Mouse (Mus musculus) heart, adult 2 months (tissue): Measurements from ENCODE around the gene Gab2. TPM values are rescaled to one million over a fixed set of nuclear protein-coding genes. Genes with fewer than 3 reads are reported as not detected.

Experiments used
- DNase-seq, 2 experiments: peaks; one replicate each; pipeline ENCODE4 v3.0.0; 2021
- H3K27ac ChIP-seq: fragments of 200-600 bp; 2 replicates; pipeline ENCODE4 v1.8.1; 2022
- H3K27me3 ChIP-seq: fragments of 200-500 bp; 2 replicates; pipeline ENCODE4 v1.6.1; 2012; ENCODE audit warnings: mild to moderate bottlenecking, low read length, inconsistent platforms, mixed read lengths; ENCODE audit not compliant: control insufficient read depth, insufficient read depth
- H3K36me3 ChIP-seq: fragments of 200-500 bp; 2 replicates; pipeline ENCODE4 v1.6.1; 2012; ENCODE audit warnings: low read length, inconsistent platforms; ENCODE audit not compliant: control insufficient read depth, insufficient read depth
- H3K4me1 ChIP-seq: fragments of 200-500 bp; 2 replicates; pipeline ENCODE4 v1.6.1; 2011; ENCODE audit warnings: low read length; ENCODE audit not compliant: control insufficient read depth, insufficient read depth
- H3K4me3 ChIP-seq: fragments of 200-600 bp; 2 replicates; pipeline ENCODE4 v1.8.1; 2022
- H3K79me2 ChIP-seq: fragments of 200-500 bp; replicated peaks from 2 replicates; pipeline ENCODE4 v1.6.1; 2012; ENCODE audit warnings: mild to moderate bottlenecking, inconsistent platforms, low read length, moderate library complexity, mixed read lengths; ENCODE audit not compliant: control insufficient read depth, insufficient read depth
- H3K9ac ChIP-seq: fragments of 200-500 bp; 2 replicates; pipeline ENCODE4 v1.6.1; 2012; ENCODE audit warnings: low read depth, mild to moderate bottlenecking, control low read depth, inconsistent platforms, low read length, mixed read lengths
- CTCF ChIP-seq: fragments of 200-600 bp; IDR thresholded peaks from 2 replicates; pipeline ENCODE4 v1.8.1; 2022; ENCODE audit warnings: antibody characterized with exemption, mild to moderate bottlenecking, moderate library complexity
- EP300 ChIP-seq: fragments of 200-500 bp; IDR thresholded peaks from 2 replicates; pipeline ENCODE4 v1.6.1; 2011; ENCODE audit warnings: low read depth, low read length, control low read depth; ENCODE audit not compliant: insufficient read depth
- POLR2A ChIP-seq: fragments of 200-500 bp; IDR thresholded peaks from 2 replicates; pipeline ENCODE4 v1.6.1; 2011; ENCODE audit warnings: mild to moderate bottlenecking, low read depth, low read length, control low read depth; ENCODE audit not compliant: insufficient read depth
- WGBS: fragments of 180-500 bp; shearing (Covaris S2); methylation state at CpG from one replicate; pipeline ENCODE4 v1.1.7; 2018; 5-methylcytosine and 5-hydroxymethylcytosine counted together
- intact Hi-C: fragments of 180-260 bp; cut with DNase I; formaldehyde crosslinking; loops from one replicate; pipeline ENCODE4 v1.15.1; 2025
- polyA plus RNA-seq: library from polyadenylated mRNA; depleted of rRNA; stranded (reverse); fragments of >200 nt; gene quantifications from 2 replicates; pipeline ENCODE4 v1.2.3, GENCODE M21; 2012
- total RNA-seq, 2 experiments: library from RNA; stranded (reverse); gene quantifications; 2 replicates each; pipeline ENCODE4 v1.2.3; 2021

Gene Gab2
- total and polyA plus RNA-seq, 3 experiments = 15.9 to 17.6 (median 16.4) TPM

GRCm38 (mm10) chr7:97345229-97345871 is 264.0 kb downstream of the Gab2 start:
- Histone ChIP-seq H3K4me1 (peaks cover 9% of the 10 kb centered on the region), H3K79me2 (no peaks in the 10 kb centered on the region), H3K36me3 (no peaks in the 10 kb centered on the region), H3K27ac (peak overlapping the region; percentile 31), H3K27me3 (no peaks in the 10 kb centered on the region), H3K9ac (no peak overlapping the region), H3K4me3 (no peak overlapping the region)
- peak; percentile 70 for DNase-seq
- TF ChIP-seq POLR2A (no peak), EP300 (0 out of 2 replicates have a peak, but pooled peaks have one; percentile 24), CTCF (no peak)
- 57% methylated on average over 10 of the region's 10 CpGs for WGBS
- intact Hi-C loops = no loop called here

- H3K36me3 ChIP-seq = no peaks in the 10 kb centered on the region
- peaks cover 5% of the 10 kb centered on the region for H3K4me1 ChIP-seq
- H3K79me2 ChIP-seq = no peaks in the 10 kb centered on the region
- 66% methylated on average over 9 of the region's 9 CpGs for WGBS
- no peak overlapping the region for H3K27ac ChIP-seq
- DNase-seq = peak in 1 of 2 experiments; percentile 15
- H3K27me3 ChIP-seq = no peaks in the 10 kb centered on the region
- no peak overlapping the region for H3K9ac ChIP-seq
- no peak overlapping the region for H3K4me3 ChIP-seq
- intact Hi-C loops = no loop called here
- no peak for TF ChIP-seq CTCF
- TF ChIP-seq POLR2A = no peak
- no peak for TF ChIP-seq EP300
These were observed 264.9 kb downstream of the Gab2 start for GRCm38 (mm10) chr7:97346111-97346821.

DNA sequence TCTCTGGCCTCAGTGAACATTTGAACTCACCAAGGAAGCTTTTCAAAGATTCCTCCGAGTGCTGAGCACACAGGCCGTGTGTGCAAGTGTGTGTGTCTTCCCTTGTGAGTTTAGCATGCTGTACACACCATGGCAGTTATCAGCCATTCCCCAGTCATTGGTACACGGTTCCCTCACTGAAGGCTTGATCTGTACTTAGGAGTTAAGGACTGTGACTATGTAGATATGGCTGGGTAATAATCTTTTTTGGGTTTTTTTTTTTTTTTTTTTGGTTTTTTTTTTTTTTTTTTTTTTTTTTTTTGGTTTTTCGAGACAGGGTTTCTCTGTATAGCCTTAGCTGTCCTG is 265.4 kb downstream of the Gab2 start:
- no peaks in the 10 kb centered on the region for H3K79me2 ChIP-seq
- TF ChIP-seq EP300 (no peak), POLR2A (no peak), CTCF (no peak)
- DNase-seq = peak in 1 of 2 experiments; percentile 15
- no peaks in the 10 kb centered on the region for H3K36me3 ChIP-seq
- no peak overlapping the region for H3K27ac ChIP-seq
- intact Hi-C loops = no loop called here
- 80% methylated on average over 4 of the region's 4 CpGs for WGBS
- peaks cover 3% of the 10 kb centered on the region for H3K4me1 ChIP-seq
- no peak overlapping the region for H3K9ac ChIP-seq
- no peaks in the 10 kb centered on the region for H3K27me3 ChIP-seq
- no peak overlapping the region for H3K4me3 ChIP-seq

- WGBS = 97% methylated on average over 15 of the region's 15 CpGs
- intact Hi-C loops = no loop called here
- no peak overlapping the region for H3K27ac ChIP-seq
- H3K27me3 ChIP-seq = no peaks in the 10 kb centered on the region
- TF ChIP-seq POLR2A = no peak
- TF ChIP-seq CTCF = no peak
- TF ChIP-seq EP300 = no peak
- no peak overlapping the region for H3K4me3 ChIP-seq
- no peaks in the 10 kb centered on the region for H3K36me3 ChIP-seq
- DNase-seq = peak in 1 of 2 experiments; percentile 13
- no peaks in the 10 kb centered on the region for H3K79me2 ChIP-seq
- H3K9ac ChIP-seq = no peak overlapping the region
- peaks cover 3% of the 10 kb centered on the region for H3K4me1 ChIP-seq
These were observed 266.1 kb downstream of the Gab2 start for GRCm38 (mm10) chr7:97347464-97347863.

DNA sequence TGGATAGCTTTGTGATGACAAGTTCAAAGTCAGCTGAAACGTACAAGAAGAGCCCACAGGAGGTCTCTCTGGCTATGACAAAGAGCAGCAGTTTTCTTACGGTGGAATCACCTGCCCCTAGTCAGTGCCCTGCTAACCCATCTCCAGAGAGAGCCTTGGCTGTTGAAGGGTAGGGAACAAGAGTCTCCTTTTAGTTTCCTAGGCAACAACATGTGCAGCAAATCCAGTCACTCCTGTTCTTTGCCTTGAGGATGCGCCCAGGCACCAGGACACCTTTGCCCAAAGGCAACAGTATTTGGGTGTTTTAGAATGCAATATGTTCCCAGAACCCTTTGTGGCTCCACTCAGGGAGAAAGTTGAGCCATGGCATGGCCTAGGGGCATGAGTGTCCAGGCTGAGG is 266.9 kb downstream of the Gab2 start:
- intact Hi-C loops = no loop called here
- Histone ChIP-seq H3K79me2 (no peaks in the 10 kb centered on the region), H3K27me3 (no peaks in the 10 kb centered on the region), H3K36me3 (no peaks in the 10 kb centered on the region), H3K4me1 (peaks cover 3% of the 10 kb centered on the region), H3K9ac (no peak overlapping the region), H3K27ac (no peak overlapping the region), H3K4me3 (no peak overlapping the region)
- WGBS = 87% methylated on average over 3 of the region's 3 CpGs
- TF ChIP-seq CTCF (no peak), EP300 (no peak), POLR2A (no peak)
- peak in 1 of 2 experiments; percentile 8 for DNase-seq

GRCm38 (mm10) chr7:97348836-97349235 is 267.4 kb downstream of the Gab2 start:
- 87% methylated on average over 5 of the region's 5 CpGs for WGBS

More at GRCm38 (mm10) chr7:97348836-97349235, 267.4 kb downstream of the Gab2 start:
- DNase-seq = peak in 1 of 2 experiments; percentile 4
- no peaks in the 10 kb centered on the region for H3K27me3 ChIP-seq
- intact Hi-C loops = no loop called here
- no peaks in the 10 kb centered on the region for H3K79me2 ChIP-seq
- H3K27ac ChIP-seq = no peak overlapping the region
- TF ChIP-seq CTCF = no peak
- TF ChIP-seq EP300 = no peak
- no peak for TF ChIP-seq POLR2A
- H3K36me3 ChIP-seq = no peaks in the 10 kb centered on the region
- no peak overlapping the region for H3K4me3 ChIP-seq
- H3K4me1 ChIP-seq = no peaks in the 10 kb centered on the region; the same call in 1 of the 2 replicates
- H3K9ac ChIP-seq = no peak overlapping the region
